Mouse (Mus musculus): Measurements from ENCODE around the gene Abcd2.

DNA sequence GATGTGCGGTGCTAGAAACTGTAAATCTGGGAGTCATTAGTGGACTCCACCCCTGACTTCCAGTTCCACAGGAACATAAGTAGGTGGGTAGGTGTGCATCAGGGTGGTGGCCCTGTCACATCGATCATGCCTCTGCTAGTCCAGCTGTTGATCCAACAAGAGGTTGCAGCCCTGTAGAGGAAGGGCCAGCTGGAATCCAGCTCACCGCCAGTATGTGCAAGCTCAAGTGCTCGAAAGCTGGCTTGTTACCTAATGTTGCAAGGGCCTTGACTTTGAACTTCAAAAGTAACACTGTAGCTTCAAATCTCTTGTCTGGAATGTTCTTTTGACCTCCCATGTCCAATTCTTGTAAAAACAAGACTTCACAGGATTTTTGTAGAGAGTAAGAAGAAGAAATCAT, 67.0 kb downstream of the Abcd2 start:
- TF ChIP-seq CTCF (IDR thresholded peaks at IDR 0.05; ENCODE audit: extremely low read depth, insufficient read length, insufficient replicate concordance, low read depth, low read length) (no peak), POLR2A (IDR thresholded peaks at IDR 0.05; ENCODE audit: low read depth, low read length) (no peak)
